In the genomic region with DNA sequence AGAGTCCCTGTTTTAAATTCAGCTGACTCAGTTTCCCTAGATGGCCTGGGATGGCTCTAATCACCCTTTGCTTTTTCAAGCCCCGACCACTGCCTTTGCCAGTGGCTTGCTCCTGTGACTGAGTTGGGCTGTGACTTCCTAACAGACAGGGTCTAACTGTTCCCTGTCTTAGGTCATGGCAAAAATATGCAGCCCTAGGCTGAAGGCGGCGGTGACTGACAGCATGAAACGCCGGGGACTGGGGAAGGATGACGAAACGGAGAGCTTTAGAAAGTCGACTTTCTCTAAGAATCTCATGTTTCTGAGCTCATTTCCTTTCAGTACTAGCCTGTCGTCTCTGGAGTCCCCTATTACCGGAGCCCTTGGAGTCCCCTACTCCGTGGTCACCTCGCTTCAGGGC, we compare ENCODE assay signal across 9 mouse cellular contexts. TPM values are rescaled to one million over a fixed set of nuclear protein-coding genes. Genes with fewer than 3 reads are reported as not detected.
DNase-seq lines count a peak whose midpoint lies in the region; ATAC-seq and TF ChIP-seq lines count a peak whose summit lies in the region.
"Had no signal": no experiment of that assay in that cellular context is flagged by ENCODE, and none has a peak within 500 bp of the region (broad histone marks: within the 10 kb centered on the region; RNA-seq: fewer than 3 reads in every experiment).

No protein-coding gene starts in this region.

- H3K27me3 ChIP-seq in lung, embryonic 16.5 days (ENCODE audit: control insufficient read depth, insufficient read depth, low read depth, low read length), result no peaks in the 10 kb centered on the region
- no peaks in the 10 kb centered on the region for H3K27me3 ChIP-seq in stomach, postnatal 0 days (ENCODE audit: control insufficient read depth, insufficient read depth, low read length)

- H3K9ac ChIP-seq in lung, embryonic 16.5 days (ENCODE audit: low read length), result peak overlapping the region; percentile 51; the same call in 1 of the 2 replicates
- no peak overlapping the region for H3K9ac ChIP-seq in stomach, postnatal 0 days (ENCODE audit: low read length)
- H3K9ac ChIP-seq: liver, embryonic 15.5 days had no signal

- TF ChIP-seq EP300 in stomach, postnatal 0 days (optimal IDR thresholded peaks at IDR 0.05), result no peak

- DNase-seq in lung, postnatal 25 days (ENCODE audit: low spot score), result no peak
- DNase-seq in heart, postnatal 25 days (ENCODE audit: low spot score), result peak; percentile 32
- DNase-seq in stomach, postnatal 0 days (ENCODE audit: low spot score), result no peak
- no peak for DNase-seq in gastrocnemius, postnatal 14 days

- 0 out of 2 replicates have a peak overlapping the region, but pooled peaks have one; percentile 27 for H3K4me2 ChIP-seq in lung, embryonic 16.5 days (ENCODE audit: low read depth, low read length)
- no peak overlapping the region for H3K4me2 ChIP-seq in stomach, postnatal 0 days (replicated peaks; ENCODE audit: low read depth)
- H3K4me2 ChIP-seq: liver, embryonic 15.5 days had no signal

- no peaks in the 10 kb centered on the region for H3K9me3 ChIP-seq in lung, embryonic 16.5 days (ENCODE audit: control insufficient read depth, low read length)
- H3K9me3 ChIP-seq in stomach, postnatal 0 days (ENCODE audit: control insufficient read depth, low read length), result no peaks in the 10 kb centered on the region
- H3K9me3 ChIP-seq: liver, embryonic 15.5 days had no signal

- peak overlapping the region; percentile 84 for H3K27ac ChIP-seq in lung, embryonic 16.5 days (ENCODE audit: low read length)
- peak overlapping the region; percentile 90 for H3K27ac ChIP-seq in embryonic fibroblast, embryonic 13.5 days (ENCODE audit: insufficient read depth, low read length)
- peak overlapping the region; percentile 10; the same call in 1 of the 2 replicates for H3K27ac ChIP-seq in stomach, postnatal 0 days (replicated peaks)
- H3K27ac ChIP-seq: liver, embryonic 15.5 days had no signal

- peaks cover 41% of the 10 kb centered on the region for H3K4me1 ChIP-seq in lung, embryonic 16.5 days (replicated peaks; ENCODE audit: control insufficient read depth, insufficient read depth, low read length)
- H3K4me1 ChIP-seq in embryonic fibroblast, embryonic 13.5 days (ENCODE audit: control insufficient read depth, insufficient read depth, low read length), result peaks cover 32% of the 10 kb centered on the region
- peaks cover 5% of the 10 kb centered on the region; the same call in 1 of the 2 replicates for H3K4me1 ChIP-seq in stomach, postnatal 0 days (replicated peaks; ENCODE audit: control insufficient read depth, insufficient read depth)

- TF ChIP-seq POLR2A in embryonic fibroblast, embryonic 13.5 days (IDR thresholded peaks at IDR 0.05; ENCODE audit: low read depth, low read length), result no peak

- no peak for TF ChIP-seq CTCF in embryonic fibroblast, embryonic 13.5 days (IDR thresholded peaks at IDR 0.05; ENCODE audit: borderline replicate concordance, insufficient read depth, low read length)
- no peak for TF ChIP-seq CTCF in stomach, postnatal 0 days (IDR thresholded peaks at IDR 0.05; ENCODE audit: low read depth)

- intact Hi-C loops in heart, postnatal 25 days (cut with DNase I), result loop anchor here (2.0 kb wide), 1 partner anchor 23 kb away; a partner anchor contains a TSS
- intact Hi-C loops in gastrocnemius, postnatal 14 days (cut with DNase I; ENCODE audit: low total_unique reads), result no loop called here

- ATAC-seq in lung, embryonic 16.5 days (ENCODE audit: low read depth), result peak; percentile 84
- ATAC-seq in stomach, postnatal 0 days (ENCODE audit: low FRiP score, low TSS enrichment), result peak; percentile 61; the same call in 1 of the 2 replicates
- ATAC-seq in inflammation-experienced regulatory T-cells, adult 6 months, result no peak

- no peak overlapping the region for H3K4me3 ChIP-seq in lung, embryonic 16.5 days (ENCODE audit: low read length)
- no peak overlapping the region for H3K4me3 ChIP-seq in embryonic fibroblast, embryonic 13.5 days (ENCODE audit: insufficient read depth, low read length)
- no peak overlapping the region for H3K4me3 ChIP-seq in stomach, postnatal 0 days (ENCODE audit: low read depth, low read length)
- H3K4me3 ChIP-seq: erythroblast, embryonic 14.5 days; liver, embryonic 15.5 days had no signal

- no peaks in the 10 kb centered on the region for H3K36me3 ChIP-seq in lung, embryonic 16.5 days (ENCODE audit: control insufficient read depth, insufficient read depth, low read length)
- no peaks in the 10 kb centered on the region for H3K36me3 ChIP-seq in stomach, postnatal 0 days (ENCODE audit: control insufficient read depth, insufficient read depth, low read length)
- H3K36me3 ChIP-seq: liver, embryonic 15.5 days had no signal

- 20% methylated on average over 12 of the region's 12 CpGs for WGBS in lung, embryonic 16.5 days
- 27% methylated on average over 12 of the region's 12 CpGs for WGBS in stomach, postnatal 0 days

RNA-seq across cellular contexts. Expression of a gene that starts 22.9 kb away (rescaled TPM):
- polyA plus RNA-seq in lung, embryonic 16.5 days (2015; fragmentation: Nextera tagmentation; extraction: Ambion mirVana), result 182 and 188 TPM in 2 replicates
- polyA plus RNA-seq in embryonic fibroblast, embryonic 13.5 days (2011; ENCODE audit: insufficient read length, low read depth, missing spikeins), result 13.9 and 22.0 TPM in 2 replicates
- total RNA-seq in heart, postnatal 25 days (2021), result 10 to 100 TPM; 35.8 to 50.2 TPM
- polyA plus RNA-seq in stomach, postnatal 0 days (2015; fragmentation: Nextera tagmentation; extraction: Ambion mirVana), result 33.6 and 45.0 TPM in 2 replicates
- 1 to 10 TPM; 4.1 to 5.3 TPM for total RNA-seq in gastrocnemius, postnatal 14 days (2021)
- polyA plus RNA-seq in inflammation-experienced regulatory T-cells, adult 6 months (2017; shearing (Covaris generic)), result 1 to 10 TPM in 2 of 3 experiments, under 1 TPM in 1; 0.53 to 2.9 (median 1.2) TPM
- polyA plus RNA-seq: erythroblast, embryonic 14.5 days had no signal

Comparison
In these comparisons a context has a peak if more than half of its experiments do, and no peak if none do; other contexts are left out.
1. H3K27ac ChIP-seq: peak in every context shown above with its lines; median percentile 90 in embryonic fibroblast, embryonic 13.5 days; 84 in lung, embryonic 16.5 days; 10 in stomach, postnatal 0 days.